Mouse (Mus musculus) midbrain, postnatal 0 days (tissue): Measurements from ENCODE around the gene Clca4b. TPM values are rescaled to one million over a fixed set of nuclear protein-coding genes. Genes with fewer than 3 reads are reported as not detected.
"Not testable (repeated sequence)": the region's sequence is repeated elsewhere in the genome, so short reads cannot be mapped to it uniquely, and the experiment has no call there.

Experiments
- ATAC-seq: fragments of 200-750 bp; cut with Nextera tagmentation; 2 replicates; pipeline ENCODE4 v1.8.0; 2017; ENCODE audit warnings: moderate number of reproducible peaks, mild to moderate bottlenecking, moderate TSS enrichment, moderate library complexity; ENCODE audit not compliant: low FRiP score
- DNase-seq: peaks from one replicate; pipeline ENCODE4 v3.0.0-alpha.2; 2015; ENCODE audit warnings: low spot score
- H3K27ac ChIP-seq: fragments of 300-500 bp; sonication (generic); 2 replicates; pipeline ENCODE4 v1.5.1; 2014; ENCODE audit warnings: low read depth, mild to moderate bottlenecking, low read length, mixed read lengths
- H3K27me3 ChIP-seq: fragments of 300-500 bp; sonication (generic); 2 replicates; pipeline ENCODE4 v1.6.1; 2014; ENCODE audit warnings: low read length, control low read depth, mixed read lengths; ENCODE audit not compliant: insufficient read depth
- H3K36me3 ChIP-seq: fragments of 300-500 bp; sonication (generic); 2 replicates; pipeline ENCODE4 v1.6.1; 2014; ENCODE audit warnings: low read length, control low read depth, mixed read lengths; ENCODE audit not compliant: insufficient read depth
- H3K4me1 ChIP-seq: fragments of 300-500 bp; sonication (generic); 2 replicates; pipeline ENCODE4 v1.6.1; 2014; ENCODE audit warnings: mild to moderate bottlenecking, control low read depth, antibody characterized with exemption, low read length, mixed read lengths; ENCODE audit not compliant: insufficient read depth
- H3K4me2 ChIP-seq: fragments of 300-500 bp; sonication (generic); 2 replicates; pipeline ENCODE4 v1.6.1; 2014; ENCODE audit warnings: low read depth, mild to moderate bottlenecking, low read length, mixed read lengths; ENCODE audit not compliant: poor library complexity, severe bottlenecking
- H3K4me3 ChIP-seq: fragments of 300-500 bp; sonication (generic); 2 replicates; pipeline ENCODE4 v1.5.1; 2014; ENCODE audit warnings: low read depth, mild to moderate bottlenecking, low read length, moderate library complexity
- H3K9ac ChIP-seq: fragments of 300-500 bp; sonication (generic); replicated peaks from 2 replicates; pipeline ENCODE4 v1.6.1; 2014; ENCODE audit warnings: mild to moderate bottlenecking, low read length, moderate library complexity, mixed read lengths; ENCODE audit not compliant: poor library complexity, severe bottlenecking
- H3K9me3 ChIP-seq: fragments of 300-500 bp; sonication (generic); 2 replicates; pipeline ENCODE4 v1.6.1; 2016; ENCODE audit warnings: low read length, control low read depth
- CTCF ChIP-seq: IDR thresholded peaks from 2 replicates; pipeline ENCODE4 v1.5.1; 2016; ENCODE audit warnings: antibody characterized with exemption, mild to moderate bottlenecking
- WGBS: fragments of 180-500 bp; shearing (Covaris S2); extraction: QIAGEN DNeasy Blood & Tissue Kit; methylation state at CpG from one replicate; pipeline ENCODE4 v1.1.7; 2014; 5-methylcytosine and 5-hydroxymethylcytosine counted together
- polyA plus RNA-seq: library from polyadenylated mRNA; unstranded; fragments of >200 nt; fragmentation: Nextera tagmentation; extraction: Ambion mirVana; gene quantifications from 2 replicates; pipeline ENCODE4 v1.2.1, GENCODE M21; 2015
- total RNA-seq: library from RNA; depleted of rRNA; stranded (reverse); fragments of >200 nt; gene quantifications from 2 replicates; pipeline ENCODE4 v1.2.3, GENCODE M21; 2014; rRNA removed

The Clca4b gene
- total and polyA plus RNA-seq, 2 experiments from 2014 or later = not detected

GRCm38 (mm10) chr3:144897042-144897678, 35.2 kb downstream of the Clca4b start:
- no peak overlapping the region for H3K9ac ChIP-seq
- no peak for TF ChIP-seq CTCF
- no peak for ATAC-seq
- DNase-seq = no peak
- H3K4me3 ChIP-seq = no peak overlapping the region
- H3K4me2 ChIP-seq = no peak overlapping the region
- H3K27ac ChIP-seq = no peak overlapping the region
- WGBS = 81% methylated on average over 2 of the region's 2 CpGs
- H3K4me1 ChIP-seq = no peaks in the 10 kb centered on the region
- H3K27me3 ChIP-seq = no peaks in the 10 kb centered on the region
- H3K9me3 ChIP-seq = no peaks in the 10 kb centered on the region
- no peaks in the 10 kb centered on the region for H3K36me3 ChIP-seq

GRCm38 (mm10) chr3:144890246-144890758, 42.0 kb downstream of the Clca4b start:
- no peak for ATAC-seq
- 51% methylated on average over 2 of the region's 2 CpGs for WGBS
- no peak for DNase-seq
- Histone ChIP-seq H3K27ac (no peak overlapping the region), H3K4me2 (no peak overlapping the region), H3K4me3 (no peak overlapping the region), H3K36me3 (no peaks in the 10 kb centered on the region), H3K9me3 (no peaks in the 10 kb centered on the region), H3K27me3 (no peaks in the 10 kb centered on the region), H3K4me1 (no peaks in the 10 kb centered on the region), H3K9ac (no peak overlapping the region)
- no peak for TF ChIP-seq CTCF

GRCm38 (mm10) chr3:144886957-144887356, 45.4 kb downstream of the Clca4b start:
- Histone ChIP-seq H3K36me3 (no peaks in the 10 kb centered on the region), H3K9me3 (no peaks in the 10 kb centered on the region), H3K4me1 (no peaks in the 10 kb centered on the region), H3K9ac (no peak overlapping the region), H3K27me3 (no peaks in the 10 kb centered on the region), H3K27ac (no peak overlapping the region), H3K4me2 (no peak overlapping the region), H3K4me3 (no peak overlapping the region)
- DNase-seq (no peak), ATAC-seq (no peak)
- TF ChIP-seq CTCF = no peak

- H3K36me3 ChIP-seq, H3K27ac ChIP-seq, H3K4me1 ChIP-seq, H3K27me3 ChIP-seq, H3K4me2 ChIP-seq, H3K9me3 ChIP-seq, H3K4me3 ChIP-seq, DNase-seq, ATAC-seq, H3K9ac ChIP-seq: not testable (repeated sequence)
- WGBS = 65% methylated on average over 4 of the region's 4 CpGs
These were observed 60.3 kb downstream of the Clca4b start for GRCm38 (mm10) chr3:144872012-144872411.

Other genes starting within 250 kb of the Clca4b start
- gene Sh3glb1, start 212.2 kb downstream of the Clca4b start, total RNA-seq = 96.5 and 111 TPM in 2 replicates
- gene Sh3glb1, start 212.2 kb downstream of the Clca4b start, polyA plus RNA-seq = 109 and 130 TPM in 2 replicates
- gene Clca3a1, start 171.6 kb downstream of the Clca4b start, total RNA-seq = 0.27 and 0.52 TPM in 2 replicates
- gene Clca3a1, start 171.6 kb downstream of the Clca4b start, polyA plus RNA-seq = 1.0 and 1.4 TPM in 2 replicates
- gene Clca3a2, start 113.0 kb downstream of the Clca4b start, total RNA-seq = 2.8 TPM in 1 of 2 replicates, not detected in the other
- 0.44 TPM in 1 of 2 replicates, not detected in the other for gene Clca3a2, start 113.0 kb downstream of the Clca4b start, polyA plus RNA-seq
- gene Clca3b, start 83.2 kb downstream of the Clca4b start, total RNA-seq = not detected in 2 replicates
- not detected in 2 replicates for gene Clca3b, start 83.2 kb downstream of the Clca4b start, polyA plus RNA-seq
- not detected in 2 replicates for gene Clca4a, start 42.5 kb upstream of the Clca4b start, total RNA-seq
- 0.07 TPM in 1 of 2 replicates, not detected in the other for gene Clca4a, start 42.5 kb upstream of the Clca4b start, polyA plus RNA-seq
- not detected in 2 replicates for gene Clca1, start 100.2 kb upstream of the Clca4b start, total RNA-seq
- 0.09 TPM in 1 of 2 replicates, not detected in the other for gene Clca1, start 100.2 kb upstream of the Clca4b start, polyA plus RNA-seq
- 0.05 TPM in 1 of 2 replicates, not detected in the other for gene Clca2, start 166.9 kb upstream of the Clca4b start, total RNA-seq
- gene Clca2, start 166.9 kb upstream of the Clca4b start, polyA plus RNA-seq = 0.04 and 0.05 TPM in 2 replicates
- gene Odf2l, start 186.1 kb upstream of the Clca4b start, total RNA-seq = 10.6 TPM in 2 replicates
- 8.1 and 9.4 TPM in 2 replicates for gene Odf2l, start 186.1 kb upstream of the Clca4b start, polyA plus RNA-seq